7 mouse cellular contexts compared by ENCODE assay signal in genomic region chr15:98632107-98632744, GRCm38 (mm10). TPM values are rescaled to one million over a fixed set of nuclear protein-coding genes. Genes with fewer than 3 reads are reported as not detected.
DNase-seq lines count a peak whose midpoint lies in the region; ATAC-seq and TF ChIP-seq lines count a peak whose summit lies in the region.

No protein-coding gene starts in this region.

- peak overlapping the region; percentile 49 for H3K9ac ChIP-seq in neural tube, embryonic 11.5 days (ENCODE audit: low read length)

- H3K4me1 ChIP-seq in neural tube, embryonic 11.5 days (ENCODE audit: control insufficient read depth, insufficient read depth, low read length), result peaks cover 46% of the 10 kb centered on the region

- no peaks in the 10 kb centered on the region for H3K9me3 ChIP-seq in neural tube, embryonic 11.5 days (ENCODE audit: control insufficient read depth, low read length)

- peaks cover 39% of the 10 kb centered on the region for H3K27me3 ChIP-seq in neural tube, embryonic 11.5 days (ENCODE audit: control insufficient read depth, insufficient read depth, low read length)

- TF ChIP-seq CTCF in gastrocnemius, adult 2 months (IDR thresholded peaks at IDR 0.05), result no peak

- peak overlapping the region; percentile 66 for H3K4me3 ChIP-seq in gastrocnemius, adult 2 months
- H3K4me3 ChIP-seq in neural tube, embryonic 11.5 days (ENCODE audit: low read depth, low read length), result peak overlapping the region; percentile 82

- intact Hi-C loops in gastrocnemius, adult 2 months (cut with DNase I), result no loop called here

- no peak for ATAC-seq in neural tube, embryonic 11.5 days (ENCODE audit: insufficient read depth, low FRiP score, low TSS enrichment)

- peak overlapping the region; percentile 96 for H3K4me2 ChIP-seq in neural tube, embryonic 11.5 days (ENCODE audit: low read depth)

- DNase-seq in MN1 (ENCODE audit: low spot score), result peak; percentile 85
- peak; percentile 82 for DNase-seq in brain, adult 2 months (ENCODE audit: low read depth, low spot score)
- DNase-seq in gastrocnemius, adult 2 months, result peak; percentile 80
- DNase-seq in induced T-regulatory cell, adult 2 months (ENCODE audit: low read depth), result peak; percentile 40
- DNase-seq in liver, result peak; percentile 54
- peak; percentile 72 for DNase-seq in neural tube, embryonic 11.5 days (ENCODE audit: low spot score)
- no peak for DNase-seq in natural killer cell, adult 2 months (ENCODE audit: low spot score in 2 of 2)

- H3K36me3 ChIP-seq in neural tube, embryonic 11.5 days (ENCODE audit: control insufficient read depth, insufficient read depth, low read length), result no peaks in the 10 kb centered on the region

- H3K27ac ChIP-seq in gastrocnemius, adult 2 months, result peak overlapping the region; percentile 9
- no peak overlapping the region for H3K27ac ChIP-seq in neural tube, embryonic 11.5 days (ENCODE audit: low read depth, low read length)

- WGBS in neural tube, embryonic 11.5 days, result under 1% methylated on average over 18 of the region's 25 CpGs

RNA-seq across cellular contexts. Expression of gene Cacnb3, which starts 1.6 kb away (rescaled TPM):
- total RNA-seq in gastrocnemius, adult 2 months (2021), result 1 to 10 TPM; 1.8 to 2.2 TPM
- 57.4 and 58.4 TPM in 2 replicates for polyA plus RNA-seq in neural tube, embryonic 11.5 days (2014; fragmentation: Nextera tagmentation; extraction: Ambion mirVana)

RNA-seq across cellular contexts. Expression of gene Adcy6, which starts 22.4 kb away (rescaled TPM):
- 10 to 100 TPM; 22.8 to 23.1 TPM for total RNA-seq in gastrocnemius, adult 2 months (2021)
- polyA plus RNA-seq in neural tube, embryonic 11.5 days (2014; fragmentation: Nextera tagmentation; extraction: Ambion mirVana), result 11.4 and 12.7 TPM in 2 replicates

RNA-seq across cellular contexts. Expression of gene Ddx23, which starts 30.5 kb away (rescaled TPM):
- total RNA-seq in gastrocnemius, adult 2 months (2021), result 10 to 100 TPM; 66.3 to 67.4 TPM
- 19.5 and 24.1 TPM in 2 replicates for polyA plus RNA-seq in neural tube, embryonic 11.5 days (2014; fragmentation: Nextera tagmentation; extraction: Ambion mirVana)

RNA-seq across cellular contexts. Expression of gene Rnd1, which starts 45.0 kb away (rescaled TPM):
- total RNA-seq in gastrocnemius, adult 2 months (2021), result 1 to 10 TPM; 1.2 to 1.5 TPM
- polyA plus RNA-seq in neural tube, embryonic 11.5 days (2014; fragmentation: Nextera tagmentation; extraction: Ambion mirVana), result 5.2 and 5.3 TPM in 2 replicates

Comparison
In these comparisons a context has a peak if more than half of its experiments do, and no peak if none do; other contexts are left out.
1. DNase-seq: peak in MN1 (single experiment), brain, adult 2 months (single experiment), gastrocnemius, adult 2 months (single experiment), induced T-regulatory cell, adult 2 months (single experiment), liver (single experiment) and neural tube, embryonic 11.5 days (single experiment); none in natural killer cell, adult 2 months (0 of 2).